Mouse (Mus musculus): ENCODE data around the gene Tap1.
"Not testable (repeated sequence)": the region's sequence is repeated elsewhere in the genome, so short reads cannot be mapped to it uniquely, and the experiment has no call there.

The Tap1 gene

DNA sequence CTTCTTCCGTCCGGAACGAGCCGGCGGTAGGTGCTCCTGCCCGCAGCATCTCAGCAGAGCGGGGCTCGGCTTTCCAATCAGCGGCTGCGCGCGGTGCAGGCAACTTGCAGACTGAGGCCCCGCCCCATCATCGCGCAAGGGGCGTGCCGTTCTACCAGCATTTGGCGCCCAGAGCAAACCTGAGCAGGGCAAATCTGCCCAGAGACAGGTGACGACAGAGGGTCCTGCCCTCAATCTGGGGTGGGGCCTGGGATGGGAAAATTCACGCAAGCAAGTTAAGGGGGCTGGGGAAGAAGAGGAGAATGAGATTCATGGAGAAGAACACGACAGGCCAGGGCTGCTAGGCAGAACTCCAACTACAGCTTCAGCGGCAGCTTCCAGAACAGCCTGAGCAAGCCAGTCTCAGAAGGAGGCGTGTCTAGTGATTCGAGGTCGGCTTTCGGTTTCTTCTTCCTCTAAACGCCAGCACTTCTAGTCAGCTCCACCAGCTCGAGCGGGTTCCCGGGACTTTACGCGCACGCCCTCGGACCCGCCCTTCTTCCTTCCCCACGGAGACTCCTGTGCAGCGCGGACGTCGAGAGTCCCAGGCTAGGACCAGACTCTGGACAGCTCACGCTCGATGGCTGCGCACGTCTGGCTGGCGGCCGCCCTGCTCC, at the start of gene Tap1, which contains the start of gene Psmb9:
Gene Tap1, plus strand, starts transcription at position 293 of the 656 bp plus-strand sequence.
Gene Psmb9, minus strand, starts transcription at position 504 of the 656 bp plus-strand sequence.
- DNase-seq: peak; percentile 76

DNA sequence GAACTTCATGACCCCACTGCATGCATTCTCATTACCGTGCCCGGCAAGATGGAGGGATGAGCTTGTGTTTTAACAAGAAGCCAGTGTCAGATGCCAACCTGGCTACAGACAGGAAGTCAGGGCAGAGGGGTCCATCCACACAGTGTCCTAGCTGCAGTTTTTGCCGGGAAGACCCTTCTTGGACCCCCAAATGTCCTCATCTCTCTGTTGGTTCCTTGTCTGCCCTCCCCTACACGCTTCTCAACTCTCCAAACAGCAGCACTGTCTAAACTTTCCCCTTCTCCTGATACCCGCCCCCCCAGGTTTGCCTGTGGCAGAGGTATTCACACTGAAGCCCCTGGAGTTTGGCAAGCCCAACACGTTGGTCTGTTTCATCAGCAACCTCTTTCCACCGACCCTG, 49.8 kb upstream of the Tap1 start:
- DNase-seq: no peak

DNA sequence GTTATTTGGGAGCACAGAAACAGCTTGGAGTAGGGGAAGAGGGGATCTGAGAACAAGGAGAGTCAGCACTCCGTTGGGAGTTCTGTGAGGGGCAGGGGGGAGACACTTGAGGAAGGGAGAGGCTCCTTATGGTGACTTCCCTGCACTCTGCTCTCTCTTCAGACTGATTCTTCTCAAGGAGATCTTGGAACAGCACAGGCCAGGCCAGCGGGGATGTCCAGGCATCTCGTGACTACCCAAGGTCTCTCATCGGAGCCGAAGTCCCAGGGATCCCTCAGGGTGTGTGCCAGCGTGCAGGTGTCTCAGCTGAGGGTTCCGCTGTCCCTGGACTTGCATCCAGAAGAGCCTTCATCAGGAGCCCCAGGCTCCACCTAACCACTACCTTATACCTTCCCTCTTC, 48.7 kb upstream of the Tap1 start:
- no peak for DNase-seq

DNA sequence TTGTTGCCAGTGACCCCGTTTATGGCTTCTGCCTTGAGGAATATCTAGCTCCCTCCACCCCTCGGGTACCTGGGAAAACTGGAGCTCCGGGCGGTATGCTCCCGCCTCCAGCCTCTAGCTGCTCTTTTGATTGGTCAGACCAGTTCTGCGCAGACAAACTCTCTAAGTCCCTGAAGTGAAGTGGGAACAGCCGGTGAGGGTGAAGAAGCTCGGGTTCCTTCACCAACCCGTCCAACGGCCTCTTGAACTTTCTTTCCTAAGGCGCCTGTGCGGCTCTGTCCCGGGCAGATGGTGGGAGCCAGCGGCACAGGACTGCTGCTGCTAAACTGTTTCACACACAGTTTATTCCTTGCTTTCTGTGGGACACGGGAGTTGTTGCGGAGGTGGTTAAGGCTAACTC, 47.9 kb upstream of the Tap1 start:
- DNase-seq: no peak

DNA sequence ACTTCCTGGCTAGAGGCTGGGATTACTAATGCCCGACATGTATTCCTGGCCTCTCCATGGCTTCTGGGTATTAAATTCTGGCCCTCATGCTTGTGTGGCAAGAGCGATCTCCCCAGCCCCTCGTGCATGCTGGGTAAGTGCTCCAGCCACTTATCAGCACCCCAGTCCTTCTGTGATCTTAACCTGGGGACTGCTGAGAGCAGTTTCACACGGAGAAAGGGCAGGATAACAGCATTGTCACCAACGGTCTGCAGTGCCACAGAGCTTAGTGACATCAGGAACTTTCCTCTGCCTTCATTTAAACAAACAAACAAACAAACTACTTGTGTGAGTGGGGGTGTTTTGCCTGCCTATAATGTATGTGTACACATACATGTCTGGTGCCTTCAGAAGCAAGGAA, 47.1 kb upstream of the Tap1 start:
- DNase-seq: no peak

DNA sequence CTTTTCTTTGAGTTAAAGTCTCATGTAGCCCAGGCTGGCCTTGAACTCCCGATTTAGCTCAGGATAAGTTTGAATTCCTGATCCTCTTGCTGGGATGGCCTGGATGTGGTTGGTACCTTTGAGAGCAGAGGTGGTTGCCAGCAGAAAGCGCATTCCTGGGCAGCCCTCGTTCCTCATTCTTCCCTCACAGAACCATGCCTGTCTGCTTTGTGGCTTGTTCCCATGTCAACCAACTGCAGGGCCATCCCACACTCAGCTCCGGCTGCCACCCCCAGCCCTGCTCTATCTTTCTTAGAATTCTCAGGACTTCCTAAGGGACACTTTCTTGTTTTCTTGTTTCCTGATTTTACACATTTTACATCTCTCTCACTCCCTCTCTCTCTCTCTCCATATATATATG, 45.9 kb upstream of the Tap1 start:
- DNase-seq: no peak

DNA sequence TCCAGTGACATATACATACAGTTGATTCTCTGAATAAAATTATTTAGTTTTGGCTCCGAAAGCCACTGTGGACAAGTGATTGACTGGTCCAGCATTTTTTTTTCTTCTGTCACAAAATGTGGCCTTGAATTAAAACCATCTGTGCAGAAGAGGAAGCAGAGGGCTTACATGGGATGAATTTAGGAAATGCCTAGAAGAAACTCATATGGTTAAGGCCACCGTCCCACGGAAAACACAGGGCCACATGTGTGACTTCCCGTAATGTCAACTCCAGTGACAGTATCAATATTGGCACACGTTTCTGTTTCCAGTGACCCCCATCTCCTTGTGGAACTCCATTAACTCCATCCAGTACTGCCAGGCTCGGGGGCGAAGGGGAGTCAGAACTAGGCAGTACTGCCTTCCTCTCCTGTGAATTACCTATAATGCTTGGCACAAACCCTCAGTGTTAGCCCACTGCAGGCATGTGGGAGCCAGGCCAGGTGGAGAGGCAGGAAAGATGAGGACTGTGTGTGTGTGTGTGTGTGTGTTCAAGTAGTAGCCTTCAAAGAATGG, 44.8 kb upstream of the Tap1 start:
- no peak for DNase-seq

DNA sequence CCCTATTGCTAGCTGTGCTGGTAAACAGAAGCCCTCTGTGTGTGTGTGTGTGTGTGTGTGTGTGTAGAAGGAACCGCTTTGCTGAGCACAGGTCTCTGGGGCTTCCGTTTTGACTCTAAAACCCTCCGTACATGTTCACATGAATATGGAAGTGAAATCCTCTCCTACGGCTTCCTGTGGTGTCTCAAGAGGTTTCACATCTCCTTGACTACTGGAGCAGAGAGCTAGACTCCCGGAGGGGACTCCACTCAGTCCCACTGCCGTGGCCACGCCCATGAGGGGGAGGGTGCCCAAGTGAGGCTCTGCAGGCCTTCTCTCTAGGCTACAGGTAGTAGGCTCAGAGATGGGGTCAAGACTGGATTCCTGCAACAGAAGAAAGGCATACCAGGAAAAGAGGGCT, 44.3 kb upstream of the Tap1 start, which contains the start of gene H2-DMb2:
Gene H2-DMb2, plus strand, starts transcription at position 275 of the 400 bp plus-strand sequence.
- DNase-seq: no peak

DNA sequence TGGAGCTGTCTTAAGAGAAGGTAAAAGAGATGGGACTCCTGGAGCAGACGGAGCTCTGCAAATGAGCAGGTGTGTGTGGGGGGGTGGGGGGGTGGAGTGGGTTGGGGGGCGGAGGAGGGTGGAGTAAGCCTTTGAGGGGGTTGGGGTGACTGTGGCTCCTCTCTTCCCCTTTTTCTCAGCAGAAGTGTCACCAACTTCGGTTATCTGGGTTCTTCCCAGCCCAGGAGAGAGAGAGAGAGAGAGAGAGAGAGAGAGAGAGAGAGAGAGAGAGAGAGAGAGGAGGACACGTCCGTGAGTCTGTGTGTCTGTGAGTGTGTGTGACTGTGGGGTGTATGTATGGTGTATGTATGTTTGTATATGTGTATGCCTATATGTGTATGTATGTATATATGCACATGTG, 43.9 kb upstream of the Tap1 start:
- no peak for DNase-seq

DNA sequence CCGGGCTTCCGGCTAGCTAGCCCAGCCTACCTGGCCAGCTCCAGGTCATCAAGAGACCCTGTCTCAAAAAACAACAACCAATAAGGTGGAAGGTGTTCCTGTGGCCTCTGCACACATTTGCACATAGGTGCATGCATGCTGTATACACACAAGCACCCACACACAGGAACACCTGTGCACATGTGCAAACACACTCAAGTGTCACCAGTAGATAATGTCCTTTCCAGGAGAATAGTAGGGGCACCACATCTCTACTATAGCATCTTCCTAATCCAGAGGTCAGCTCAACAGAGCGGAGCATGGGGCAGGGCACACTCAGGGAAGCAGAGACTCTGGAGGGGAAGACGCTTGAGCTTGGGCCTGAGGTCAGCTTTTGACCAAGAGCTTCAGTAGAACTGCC, 43.1 kb upstream of the Tap1 start:
- not testable (repeated sequence) for DNase-seq

DNA sequence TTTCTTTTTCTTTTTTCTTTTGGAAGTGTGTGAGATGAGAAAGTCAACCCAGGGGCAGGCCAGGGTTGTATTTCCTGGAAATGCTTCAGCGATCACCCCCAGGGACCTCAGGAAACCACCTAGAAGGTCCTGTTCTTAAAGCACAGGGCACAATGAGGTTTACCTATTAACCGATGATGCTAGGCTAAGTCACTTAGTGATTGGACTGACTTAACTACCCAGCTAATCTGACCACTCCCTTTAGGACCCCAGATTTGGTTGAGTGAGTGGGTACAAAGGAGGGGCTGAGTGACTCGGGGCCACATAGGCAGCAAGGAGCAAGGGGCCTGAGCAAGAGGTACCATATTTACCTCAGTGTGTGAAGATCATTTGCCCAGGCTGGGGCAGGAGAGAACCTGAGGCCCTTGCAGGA, 42.4 kb upstream of the Tap1 start:
- no peak for DNase-seq

DNA sequence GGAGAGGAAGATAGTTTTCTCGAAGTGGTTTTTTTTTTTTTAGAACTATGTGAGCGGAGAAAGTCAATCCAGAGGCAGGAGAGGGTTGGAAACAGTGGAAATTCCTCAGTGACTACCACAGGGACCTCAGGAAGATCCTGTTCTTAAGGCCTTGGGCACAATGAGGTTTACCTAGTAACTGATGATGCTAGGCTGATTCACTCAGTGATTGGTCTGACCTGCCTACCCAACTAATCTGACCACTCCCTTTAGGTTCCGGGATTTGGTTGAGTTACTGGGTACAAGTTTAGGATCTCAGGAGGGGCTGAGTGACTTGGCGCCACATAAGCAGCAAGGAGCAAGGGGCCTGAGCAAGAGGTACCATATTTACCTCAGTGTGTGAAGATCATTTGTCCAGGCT, 34.4 kb upstream of the Tap1 start, which contains the start of gene H2-DMb1:
Gene H2-DMb1, plus strand, starts transcription at position 150 of the 400 bp plus-strand sequence.
- no peak for DNase-seq

DNA sequence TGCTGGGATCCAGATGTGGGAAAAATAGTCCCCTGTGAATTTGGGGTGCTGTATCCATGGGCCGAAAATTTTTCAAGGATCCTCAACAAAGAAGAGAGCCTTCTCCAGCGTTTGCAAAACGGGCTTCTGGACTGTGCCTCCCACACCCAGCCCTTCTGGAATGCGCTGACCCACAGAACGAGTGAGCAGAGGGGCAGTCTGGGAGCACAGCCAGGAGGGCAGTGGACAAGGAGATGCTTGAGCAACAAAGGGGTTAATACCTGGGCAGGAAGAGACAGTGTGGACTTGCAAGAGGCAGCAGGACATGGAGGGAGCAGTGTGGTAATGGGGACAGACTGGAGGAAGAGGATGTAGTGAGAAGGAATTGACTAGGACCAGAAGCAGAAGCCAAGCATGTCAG, 31.8 kb upstream of the Tap1 start:
- DNase-seq: no peak

DNA sequence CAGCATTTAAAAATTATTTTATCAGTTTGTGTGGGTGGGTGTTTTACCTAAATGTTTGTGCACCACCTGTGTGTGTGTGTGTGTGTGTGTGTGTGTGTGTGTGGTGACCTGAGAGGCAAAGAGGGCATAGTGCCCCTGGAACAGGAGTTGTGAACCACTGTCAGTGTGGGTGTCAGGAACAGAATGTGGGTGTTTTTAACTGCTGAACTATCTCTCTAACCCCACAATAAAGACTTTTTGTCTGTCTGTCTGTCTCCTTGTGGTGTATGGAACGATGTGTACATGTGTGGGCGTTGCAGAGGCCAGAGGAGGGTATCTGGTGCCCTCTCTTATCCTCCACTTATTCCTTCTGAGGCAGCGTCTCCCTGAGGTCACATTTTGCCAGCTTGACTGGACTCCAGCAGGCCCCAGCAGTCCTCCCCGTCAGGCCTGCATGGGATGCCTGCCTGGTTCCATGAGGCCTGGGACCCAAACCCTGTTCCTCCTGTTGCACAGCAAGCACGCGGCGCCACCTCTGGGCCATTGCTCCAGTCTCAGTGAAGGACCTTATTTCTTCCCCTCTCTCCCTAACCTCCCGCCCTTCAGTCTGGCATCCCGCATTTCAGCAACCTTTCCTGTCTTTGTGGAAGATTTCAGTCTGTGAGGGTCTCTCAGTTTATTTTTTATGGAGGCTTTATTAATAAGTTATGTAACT, 23.0 kb upstream of the Tap1 start:
- no peak for DNase-seq

DNA sequence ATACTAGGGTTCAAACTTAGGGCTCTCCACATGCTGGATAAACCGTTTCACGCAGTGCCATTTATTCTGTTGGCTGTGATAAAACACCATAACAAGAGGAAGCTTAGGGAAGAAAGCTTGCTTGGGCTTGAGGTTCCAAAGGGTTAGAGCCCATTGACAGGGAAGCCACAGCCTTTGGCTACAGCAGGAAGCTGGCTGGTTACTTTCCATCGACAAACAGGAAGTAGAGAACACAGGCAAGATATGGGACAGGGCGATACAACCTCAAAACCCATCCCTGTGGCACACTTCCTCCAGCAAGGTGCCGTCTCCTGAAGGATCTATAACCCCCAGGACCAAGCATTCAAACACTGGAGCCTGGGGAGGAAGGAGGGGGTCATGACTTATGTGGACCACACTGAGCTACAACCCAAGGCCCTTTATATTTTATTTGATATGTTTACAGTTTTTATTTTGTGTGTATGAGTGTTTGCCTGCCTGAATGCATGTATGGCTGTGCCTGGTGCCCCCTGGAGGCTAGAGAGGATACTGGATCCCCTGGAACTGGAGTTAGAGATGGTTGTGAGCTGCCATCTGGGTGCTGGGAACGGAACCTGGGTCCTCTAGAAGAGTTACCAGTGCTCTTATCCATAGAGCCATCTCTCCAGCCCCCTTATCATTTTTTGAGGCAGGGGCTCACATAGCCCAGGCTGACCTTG, 22.2 kb upstream of the Tap1 start:
- DNase-seq: no peak

DNA sequence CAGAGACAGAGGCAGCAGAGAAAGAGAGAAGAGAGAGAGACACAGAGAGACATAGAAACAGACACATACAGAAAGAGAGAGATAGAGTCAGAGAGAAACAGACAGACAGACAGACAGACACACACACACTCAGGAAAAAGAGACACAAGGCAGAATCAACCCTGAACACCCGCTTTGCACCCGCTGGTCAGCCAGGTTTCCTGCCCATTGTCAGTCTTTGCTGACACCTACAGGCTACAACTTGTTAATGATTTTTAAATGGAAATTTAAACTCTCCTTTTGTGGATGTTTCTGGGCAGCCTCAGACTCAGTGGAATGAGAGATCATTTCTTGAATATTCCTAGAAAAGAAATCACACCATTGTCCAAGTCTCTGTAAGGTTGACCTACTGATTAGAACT, 18.1 kb upstream of the Tap1 start:
- DNase-seq: no peak

DNA sequence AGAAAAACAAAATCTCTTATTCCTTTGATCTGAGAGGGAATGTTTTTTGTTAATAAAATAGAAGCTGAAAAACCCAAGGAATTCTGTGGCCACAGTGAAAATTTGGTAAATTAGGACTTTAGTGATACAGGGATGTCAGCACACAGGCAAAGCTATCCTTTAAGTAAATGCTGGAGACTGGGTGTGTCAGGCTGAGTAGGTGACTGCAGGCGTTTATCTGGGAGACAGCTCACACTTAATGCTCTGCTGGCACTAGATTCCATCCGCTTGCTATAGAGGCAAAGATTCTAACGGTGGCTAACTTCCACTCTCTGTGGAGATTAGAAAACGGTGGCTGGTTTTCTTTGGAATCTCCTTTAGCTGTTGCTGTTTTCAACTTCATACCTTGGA, 16.9 kb upstream of the Tap1 start:
- DNase-seq: no peak

DNA sequence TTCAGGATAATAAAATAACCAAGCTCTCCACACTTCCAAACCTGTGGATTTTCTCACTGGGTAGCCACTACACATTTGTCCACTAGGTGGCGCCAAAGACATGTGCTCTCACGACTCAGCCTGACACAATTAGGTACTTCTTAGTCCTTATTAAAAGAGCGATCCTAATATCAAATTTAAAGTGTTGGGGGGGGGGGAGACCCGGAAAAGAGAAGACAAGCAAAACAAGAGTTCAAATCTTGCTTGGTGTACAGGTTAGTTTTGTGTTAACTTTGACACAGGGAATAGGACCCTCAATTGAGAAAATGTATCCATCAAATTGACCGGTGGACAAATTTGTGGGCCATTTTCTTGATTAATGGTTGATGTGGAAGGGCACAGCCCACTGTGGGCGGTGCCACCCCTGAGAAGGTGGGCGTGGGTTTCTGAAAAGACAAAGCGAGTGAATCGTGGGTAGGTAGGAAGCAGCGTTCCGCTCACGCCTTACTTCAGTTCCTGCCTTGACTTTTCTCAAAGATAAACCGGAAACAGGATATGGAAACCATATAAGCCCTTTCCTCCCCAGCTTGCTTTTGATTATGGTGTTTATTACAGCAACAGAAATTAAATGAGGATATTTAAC, 16.4 kb upstream of the Tap1 start:
- DNase-seq: peak; percentile 61

DNA sequence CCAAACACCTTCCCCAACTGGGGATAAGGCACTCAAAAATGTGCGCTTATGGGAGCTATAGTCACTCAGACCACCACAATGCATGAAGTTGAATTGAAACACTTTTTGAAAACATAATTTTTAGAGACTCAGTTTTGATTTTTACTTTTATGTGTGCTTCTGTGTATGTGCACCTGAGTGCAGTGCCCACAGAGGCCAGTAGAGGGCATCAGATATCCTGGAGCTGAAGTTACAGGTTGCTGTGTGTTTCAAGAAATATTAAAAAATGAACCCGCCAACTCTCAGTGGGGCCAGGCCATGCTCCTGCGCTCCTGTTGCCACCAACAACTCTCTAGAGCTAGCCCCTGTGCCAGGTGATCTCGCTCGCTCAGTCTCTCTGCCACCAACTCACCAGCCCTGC, 14.8 kb upstream of the Tap1 start:
- DNase-seq: no peak

DNA sequence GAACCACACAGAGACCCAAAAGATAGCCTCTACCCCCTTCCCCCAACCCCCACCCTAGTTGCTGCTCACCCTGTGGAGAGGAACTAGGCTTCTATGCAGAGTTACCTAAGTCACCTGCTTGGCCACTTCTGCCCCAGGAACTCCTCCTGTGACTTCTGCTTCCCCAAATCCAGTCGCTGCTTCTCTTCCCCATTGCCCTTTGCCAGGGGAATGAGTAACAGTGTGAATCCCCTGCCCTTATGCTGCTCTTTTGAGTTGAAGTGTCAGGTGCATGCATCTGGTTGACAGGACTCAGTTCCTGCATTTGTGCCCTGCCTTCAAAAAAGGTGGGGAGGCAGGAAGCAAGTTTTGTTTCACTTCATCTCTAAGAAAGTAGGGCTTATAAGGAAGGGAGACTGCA, 13.3 kb upstream of the Tap1 start:
- no peak for DNase-seq

DNA sequence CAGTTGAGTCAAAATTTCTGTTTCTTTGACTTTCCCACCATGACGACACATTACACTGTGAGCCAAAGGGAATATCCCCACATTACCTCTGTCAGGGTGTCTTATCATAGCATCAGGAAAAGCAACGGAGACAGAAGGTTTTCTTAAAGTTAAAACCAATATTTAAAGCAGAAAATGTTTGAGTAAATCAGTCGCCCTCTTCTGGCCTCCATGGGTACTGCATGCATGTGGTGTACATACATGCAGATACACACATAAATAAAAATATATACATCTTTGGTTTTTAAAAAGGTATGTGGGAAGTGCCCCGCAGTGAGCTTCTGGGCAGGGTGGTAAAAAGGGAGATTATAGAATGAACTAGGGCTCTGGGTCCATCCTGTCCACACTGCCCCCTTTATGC, 10.2 kb upstream of the Tap1 start:
- DNase-seq: no peak

DNA sequence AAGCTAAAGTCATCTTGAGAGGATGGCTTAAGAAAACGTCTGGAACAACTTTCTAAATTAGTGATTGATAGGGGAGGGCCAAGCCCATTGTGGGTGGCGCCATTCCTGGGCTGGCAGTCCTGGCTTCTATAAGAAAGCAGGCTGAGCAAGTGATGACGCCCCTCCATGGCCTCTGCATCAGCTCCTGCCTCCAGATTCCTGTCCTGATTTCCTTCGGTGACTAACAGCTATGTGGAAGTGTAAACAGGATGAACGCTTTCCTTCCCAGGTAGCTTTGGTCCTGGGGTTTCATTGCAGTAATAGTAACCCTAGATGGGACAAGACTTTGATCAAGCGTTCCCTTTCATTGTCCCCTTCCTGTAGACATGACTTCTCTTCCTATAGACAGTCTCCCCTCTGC, 8.3 kb upstream of the Tap1 start:
- DNase-seq: no peak

Measured in cerebellum, adult 11 months (tissue).